Mouse (Mus musculus) heart, adult 11 months (tissue): Measurements from ENCODE around the gene Dnajc10.
A peak's percentile ranks its signal among the peaks of the same experiment; 100 is the strongest.

Source experiments
- DNase-seq: peaks from one replicate; pipeline ENCODE4 v3.0.0; 2022

Gene Dnajc10

DNA sequence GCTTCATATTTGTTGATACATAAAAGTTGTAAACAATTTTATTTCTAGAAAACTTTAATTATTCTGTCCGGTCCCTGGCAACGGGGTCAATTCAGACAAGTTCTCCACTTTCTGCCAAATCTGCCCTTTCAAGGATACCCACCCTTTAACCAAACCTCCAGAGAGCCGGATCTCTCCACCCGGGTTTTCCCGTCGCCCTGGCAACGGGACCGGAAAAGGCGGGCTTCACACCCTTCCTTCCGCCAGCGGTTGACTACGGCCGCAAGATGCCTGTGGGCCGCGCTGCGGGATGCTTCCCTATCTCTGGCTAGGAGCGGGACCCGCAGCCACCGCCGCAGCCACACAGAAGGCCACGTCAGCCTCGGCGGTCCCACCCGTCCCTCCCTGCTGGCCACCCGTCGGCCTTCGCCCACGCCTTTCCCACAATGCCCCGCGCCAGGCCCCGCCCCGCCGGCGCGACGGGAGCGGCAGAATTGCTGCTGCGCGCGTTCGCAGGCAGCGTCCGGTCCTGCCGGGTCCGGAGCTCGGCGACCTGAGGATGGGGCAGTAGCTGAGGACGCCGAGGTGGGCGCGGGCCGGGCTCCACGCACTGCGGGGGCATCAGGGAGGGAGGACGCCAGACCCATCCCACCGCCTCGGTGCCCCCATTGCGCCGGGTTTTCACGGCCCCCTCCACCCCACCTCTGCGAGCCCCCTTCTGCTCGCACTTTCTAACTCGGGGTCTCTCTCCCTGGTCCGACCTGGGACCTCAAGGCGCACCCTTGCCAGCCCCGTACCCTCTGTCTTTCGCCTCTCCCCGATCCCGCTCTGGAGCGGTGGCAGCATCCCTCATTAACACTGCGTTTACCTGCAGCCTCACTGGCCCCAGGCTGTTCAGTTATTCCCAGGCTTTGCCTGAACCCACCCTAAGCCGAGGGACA, at the start of gene Dnajc10:
Gene Dnajc10, plus strand, starts transcription at position 225 of the 920 bp plus-strand sequence.
- peak; percentile 100 for DNase-seq

DNA sequence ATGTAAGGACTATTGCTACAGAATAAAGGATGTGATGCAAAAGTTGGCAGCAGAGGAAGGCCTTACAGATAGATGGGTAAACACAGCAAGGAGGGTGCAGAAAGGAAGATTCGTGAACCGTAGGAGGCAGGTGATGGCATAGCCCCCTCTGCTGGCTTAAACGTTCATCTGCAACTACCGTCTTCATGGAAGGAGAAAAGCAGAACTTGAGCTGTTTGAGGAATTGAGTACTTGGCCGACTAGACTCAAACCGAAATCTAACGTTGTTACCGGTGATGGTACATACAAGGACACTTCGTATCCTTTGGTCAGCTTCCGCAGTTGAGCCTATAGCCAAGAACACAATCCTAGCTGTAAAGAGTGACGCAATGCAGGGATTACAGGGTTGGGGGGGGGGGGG, 48.4 kb upstream of the Dnajc10 start:
- peak; percentile 91 for DNase-seq

DNA sequence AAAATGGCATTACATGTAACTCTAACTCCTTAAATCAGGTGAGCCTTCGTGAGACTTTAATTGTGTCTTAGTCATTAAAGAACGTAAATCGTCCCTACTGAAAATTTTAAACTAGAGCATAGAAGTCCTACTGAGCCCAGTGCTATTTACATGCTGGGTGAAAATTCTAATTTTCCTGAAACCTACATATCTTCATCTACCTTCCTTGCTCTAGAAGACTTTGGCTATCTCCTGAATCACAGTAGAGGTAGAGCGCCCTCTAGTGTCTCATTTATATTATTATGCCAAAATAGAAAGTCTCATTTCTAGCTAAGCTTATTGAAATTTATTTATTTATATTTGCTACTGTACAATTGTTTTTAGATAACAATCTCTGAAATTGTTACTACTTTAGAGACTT, 47.2 kb upstream of the Dnajc10 start:
- no peak for DNase-seq

GRCm38 (mm10) chr2:80271431-80271830, 43.8 kb upstream of the Dnajc10 start:
- peak; percentile 91 for DNase-seq

DNA sequence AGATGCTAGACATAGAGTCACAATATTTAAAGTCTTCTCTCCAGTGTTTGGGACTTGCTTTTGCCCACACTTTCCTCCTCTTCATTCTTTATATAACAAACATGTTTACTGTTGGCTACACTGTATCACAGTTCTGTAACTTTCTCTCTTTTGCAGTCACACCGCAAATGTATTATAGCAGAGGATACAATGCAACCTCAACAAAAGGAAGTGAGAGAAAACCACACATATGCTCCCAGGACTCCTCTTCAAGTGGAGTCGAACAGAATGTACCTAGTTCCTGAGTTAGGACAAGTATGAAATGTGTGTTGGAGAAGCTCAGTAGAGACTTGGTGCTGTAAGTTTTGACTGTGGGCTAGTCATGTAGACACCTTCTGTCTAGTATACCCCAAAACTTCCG, 42.2 kb upstream of the Dnajc10 start:
- no peak for DNase-seq

DNA sequence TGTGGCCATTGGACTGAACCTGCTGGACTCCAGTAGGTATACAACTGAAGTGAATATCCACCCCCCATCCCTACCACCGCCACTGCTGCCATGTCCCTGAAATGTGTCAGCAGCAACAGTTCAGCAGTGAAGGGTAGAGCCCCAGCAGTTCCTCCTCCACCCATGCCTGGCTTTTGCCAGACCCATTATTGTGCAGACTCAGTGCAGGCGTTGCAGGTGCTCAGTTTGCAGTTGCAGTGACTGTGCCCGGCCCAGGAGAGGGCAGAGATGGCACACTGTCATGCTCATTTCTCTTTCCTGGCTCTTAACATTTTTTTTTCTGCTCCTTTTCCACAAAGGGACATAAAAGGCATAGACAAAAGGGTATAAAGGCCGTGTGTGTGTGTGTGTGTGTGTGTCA, 41.5 kb upstream of the Dnajc10 start:
- DNase-seq, result peak; percentile 82

GRCm38 (mm10) chr2:80275136-80275535, 40.1 kb upstream of the Dnajc10 start:
- peak; percentile 16 for DNase-seq

GRCm38 (mm10) chr2:80282214-80282613, 33.1 kb upstream of the Dnajc10 start:
- peak; percentile 61 for DNase-seq

GRCm38 (mm10) chr2:80286397-80286796, 28.9 kb upstream of the Dnajc10 start:
- peak; percentile 46 for DNase-seq

GRCm38 (mm10) chr2:80292172-80292571, 23.1 kb upstream of the Dnajc10 start, which contains the start of gene Prdx6b:
Gene Prdx6b, plus strand, starts transcription at chr2:80292472.
- peak; percentile 52 for DNase-seq

GRCm38 (mm10) chr2:80298334-80298733, 16.9 kb upstream of the Dnajc10 start:
- DNase-seq, result peak; percentile 57

- no peak for DNase-seq
Observed at GRCm38 (mm10) chr2:80300806-80301205, 14.5 kb upstream of the Dnajc10 start.

DNA sequence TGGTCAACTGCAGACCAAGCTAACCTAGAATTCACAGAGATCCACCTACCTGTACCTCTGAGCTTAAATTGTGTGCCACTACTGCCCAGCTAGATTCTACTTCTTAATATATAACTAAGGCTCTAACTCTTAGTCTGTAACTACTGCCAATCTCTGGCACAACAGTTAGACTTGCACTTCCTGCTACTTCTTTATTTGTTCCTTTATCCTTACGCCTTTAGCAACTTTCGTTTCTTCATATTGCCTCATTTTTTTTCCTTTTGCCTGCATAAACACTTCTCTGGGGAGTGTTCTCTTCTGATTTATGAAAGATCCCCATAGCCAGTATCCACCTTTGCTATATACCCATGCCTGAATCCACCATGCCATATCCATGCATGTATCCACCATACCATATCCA, 11.3 kb upstream of the Dnajc10 start:
- DNase-seq, result no peak

GRCm38 (mm10) chr2:80307701-80308100, 7.6 kb upstream of the Dnajc10 start:
- DNase-seq, result no peak

DNA sequence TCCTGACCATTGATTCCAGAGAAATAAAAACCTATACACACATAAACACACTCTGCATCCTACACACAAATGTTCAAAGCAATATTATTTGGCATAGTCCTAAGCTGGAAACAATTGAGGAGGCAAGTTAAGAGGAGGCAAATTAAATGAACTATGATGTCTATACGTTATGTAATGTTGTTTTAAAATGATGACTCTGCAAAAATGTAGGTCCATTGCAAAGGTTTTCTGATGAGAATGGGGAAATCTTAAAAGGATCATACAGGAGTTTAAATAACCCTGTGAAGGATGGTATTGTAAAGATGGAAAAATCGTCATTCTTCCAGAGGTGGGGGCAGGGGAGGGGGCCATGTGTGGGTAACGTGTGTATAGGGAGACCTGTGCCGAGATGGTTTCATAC, 5.5 kb upstream of the Dnajc10 start:
- DNase-seq, result no peak

DNA sequence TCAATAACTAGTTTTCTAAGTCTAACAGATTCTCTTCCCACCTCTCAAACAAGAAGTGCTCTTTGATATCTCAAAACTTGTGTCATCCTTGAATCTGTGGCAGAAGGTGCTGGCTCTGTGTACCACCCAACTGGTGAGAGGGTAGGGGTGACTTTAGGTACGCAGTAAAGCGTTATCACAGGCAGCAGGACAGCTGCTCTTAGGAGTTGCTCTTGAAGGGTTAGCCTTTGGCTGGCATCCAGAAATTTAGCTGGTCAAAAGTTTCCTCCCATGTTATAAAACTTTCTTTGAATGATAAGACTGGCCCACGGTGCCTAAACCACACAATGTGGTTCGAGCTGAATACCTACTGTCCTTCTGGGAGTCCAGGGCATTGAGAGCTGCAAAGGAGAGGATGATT, 4.5 kb upstream of the Dnajc10 start:
- DNase-seq, result no peak

- no peak for DNase-seq
Observed at GRCm38 (mm10) chr2:80311350-80311749, 3.9 kb upstream of the Dnajc10 start.

DNA sequence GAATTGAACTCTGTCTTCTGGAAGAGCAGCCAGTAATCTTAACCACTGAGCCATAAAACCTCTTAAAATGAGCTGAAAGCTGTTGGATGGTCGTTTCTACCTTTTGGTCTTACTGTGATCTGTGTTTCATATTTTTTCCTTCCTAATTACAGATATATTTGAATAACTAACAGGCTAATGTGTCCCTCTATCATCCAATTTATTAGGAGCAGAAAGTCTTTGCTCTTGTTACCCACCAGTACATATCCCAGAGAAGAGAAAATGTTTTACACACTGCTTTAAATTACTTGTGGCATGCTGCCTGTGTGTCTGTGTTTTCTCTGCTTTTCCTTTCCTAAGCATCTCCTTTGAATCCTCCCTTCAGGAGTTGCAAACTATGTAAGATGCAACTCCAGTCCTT, 1.1 kb upstream of the Dnajc10 start:
- no peak for DNase-seq

GRCm38 (mm10) chr2:80314854-80315241, 418 bp upstream of the Dnajc10 start:
- no peak for DNase-seq

DNA sequence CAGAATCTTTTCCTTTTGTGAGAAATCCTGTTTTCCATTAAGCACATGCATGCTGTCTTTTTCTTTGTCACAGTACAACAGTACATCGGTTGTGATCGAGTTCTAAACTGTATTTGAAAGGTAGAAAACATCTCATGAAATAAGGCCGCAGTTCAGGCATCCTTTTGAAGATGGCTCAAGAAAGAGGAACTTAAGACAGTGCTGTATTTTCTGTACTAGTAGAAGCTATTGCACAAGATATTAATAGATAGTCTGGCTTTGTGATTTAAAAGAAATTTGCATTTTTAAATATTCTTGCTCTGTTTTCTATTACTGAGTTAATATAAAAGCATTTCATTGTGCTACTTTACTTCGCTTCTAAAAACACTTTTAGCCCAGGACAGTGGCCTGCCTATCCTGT, 7.6 kb downstream of the Dnajc10 start:
- DNase-seq, result no peak

- no peak for DNase-seq
Observed at GRCm38 (mm10) chr2:80325779-80326178, 10.5 kb downstream of the Dnajc10 start.

- peak; percentile 36 for DNase-seq
Observed at GRCm38 (mm10) chr2:80327272-80327671, 12.0 kb downstream of the Dnajc10 start.

GRCm38 (mm10) chr2:80328961-80329653, 13.8 kb downstream of the Dnajc10 start:
- DNase-seq, result peak; percentile 79

GRCm38 (mm10) chr2:80340537-80340936, 25.3 kb downstream of the Dnajc10 start:
- DNase-seq, result peak; percentile 66
